Mouse (Mus musculus): ENCODE measurements around the gene Serinc2. TPM values are rescaled to one million over a fixed set of nuclear protein-coding genes. Genes with fewer than 3 reads are reported as not detected.

Serinc2 gene
- polyA plus RNA-seq, 1 experiment from 2014 or later: 10.8 TPM

- Histone ChIP-seq H3K9ac (ENCODE audit: low read depth, low read length) (no peak overlapping the region), H3K4me2 (peak overlapping the region; percentile 19; the same call in 1 of the 2 replicates), H3K36me3 (ENCODE audit: control insufficient read depth, insufficient read depth, low read length) (no peaks in the 10 kb centered on the region), H3K27ac (ENCODE audit: low read depth, low read length) (peak overlapping the region; percentile 50), H3K4me3 (ENCODE audit: low read depth, low read length) (no peak overlapping the region), H3K9me3 (replicated peaks; ENCODE audit: control insufficient read depth, low read length) (no peaks in the 10 kb centered on the region), H3K27me3 (ENCODE audit: control insufficient read depth, insufficient read depth, low read length) (no peaks in the 10 kb centered on the region), H3K4me1 (ENCODE audit: control insufficient read depth, insufficient read depth, low read length) (no peaks in the 10 kb centered on the region)
- ATAC-seq (replicated peaks; ENCODE audit: insufficient number of reproducible peaks, low FRiP score, low TSS enrichment): no peak
- WGBS (ENCODE audit: insufficient replicate concordance): 56% methylated on average over 10 of the region's 10 CpGs
Measured at GRCm38 (mm10) chr4:130213857-130214256, 65.1 kb downstream of the Serinc2 start.

- H3K27ac ChIP-seq (ENCODE audit: low read depth, low read length): peak overlapping the region; percentile 50; the same call in 1 of the 2 replicates
Measured at GRCm38 (mm10) chr4:130213197-130213596, 65.8 kb downstream of the Serinc2 start.

GRCm38 (mm10) chr4:130212421-130212820 is 66.6 kb downstream of the Serinc2 start:
- Histone ChIP-seq H3K9ac (ENCODE audit: low read depth, low read length) (no peak overlapping the region), H3K27ac (ENCODE audit: low read depth, low read length) (no peak overlapping the region), H3K27me3 (ENCODE audit: control insufficient read depth, insufficient read depth, low read length) (no peaks in the 10 kb centered on the region), H3K4me1 (ENCODE audit: control insufficient read depth, insufficient read depth, low read length) (no peaks in the 10 kb centered on the region), H3K4me2 (no peak overlapping the region), H3K4me3 (ENCODE audit: low read depth, low read length) (no peak overlapping the region), H3K9me3 (replicated peaks; ENCODE audit: control insufficient read depth, low read length) (no peaks in the 10 kb centered on the region), H3K36me3 (ENCODE audit: control insufficient read depth, insufficient read depth, low read length) (no peaks in the 10 kb centered on the region)
- no peak for ATAC-seq (replicated peaks; ENCODE audit: insufficient number of reproducible peaks, low FRiP score, low TSS enrichment)
- WGBS (ENCODE audit: insufficient replicate concordance): 69% methylated on average over 7 of the region's 7 CpGs

More at GRCm38 (mm10) chr4:130213197-130213596, 65.8 kb downstream of the Serinc2 start:
- H3K4me1 ChIP-seq (ENCODE audit: control insufficient read depth, insufficient read depth, low read length): no peaks in the 10 kb centered on the region
- no peaks in the 10 kb centered on the region for H3K9me3 ChIP-seq (replicated peaks; ENCODE audit: control insufficient read depth, low read length)
- no peak for ATAC-seq (replicated peaks; ENCODE audit: insufficient number of reproducible peaks, low FRiP score, low TSS enrichment)
- H3K36me3 ChIP-seq (ENCODE audit: control insufficient read depth, insufficient read depth, low read length): no peaks in the 10 kb centered on the region
- 75% methylated on average over 4 of the region's 4 CpGs for WGBS (ENCODE audit: insufficient replicate concordance)
- H3K27me3 ChIP-seq (ENCODE audit: control insufficient read depth, insufficient read depth, low read length): no peaks in the 10 kb centered on the region
- no peak overlapping the region for H3K9ac ChIP-seq (ENCODE audit: low read depth, low read length)
- no peak overlapping the region for H3K4me2 ChIP-seq
- H3K4me3 ChIP-seq (ENCODE audit: low read depth, low read length): no peak overlapping the region

DNA sequence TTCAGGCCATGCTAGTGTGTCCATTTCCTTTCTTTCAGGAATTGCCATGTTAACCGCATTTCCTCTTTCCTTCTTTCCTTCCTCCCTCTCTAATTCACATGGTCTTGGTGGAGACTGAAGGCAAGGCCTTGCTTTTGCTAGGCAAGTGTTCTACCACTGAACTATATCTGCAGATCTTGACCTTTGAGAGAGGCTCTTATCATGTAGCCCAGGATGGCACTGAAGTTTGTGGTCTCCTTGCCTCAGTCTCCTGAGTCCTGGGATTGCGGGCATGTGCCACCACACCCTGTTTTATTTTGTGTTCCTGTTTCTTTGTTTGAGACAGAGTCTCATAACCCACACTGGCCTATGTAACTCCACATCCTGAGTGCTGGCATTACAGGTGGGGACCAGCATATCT is 67.1 kb downstream of the Serinc2 start:
- no peaks in the 10 kb centered on the region for H3K9me3 ChIP-seq (replicated peaks; ENCODE audit: control insufficient read depth, low read length)
- WGBS (ENCODE audit: insufficient replicate concordance): 85% methylated on average over 2 of the region's 2 CpGs
- no peaks in the 10 kb centered on the region for H3K27me3 ChIP-seq (ENCODE audit: control insufficient read depth, insufficient read depth, low read length)
- ATAC-seq (replicated peaks; ENCODE audit: insufficient number of reproducible peaks, low FRiP score, low TSS enrichment): no peak
- H3K36me3 ChIP-seq (ENCODE audit: control insufficient read depth, insufficient read depth, low read length): no peaks in the 10 kb centered on the region
- H3K4me1 ChIP-seq (ENCODE audit: control insufficient read depth, insufficient read depth, low read length): no peaks in the 10 kb centered on the region
- no peak overlapping the region for H3K4me2 ChIP-seq
- no peak overlapping the region for H3K27ac ChIP-seq (ENCODE audit: low read depth, low read length)
- H3K4me3 ChIP-seq (ENCODE audit: low read depth, low read length): no peak overlapping the region
- no peak overlapping the region for H3K9ac ChIP-seq (ENCODE audit: low read depth, low read length)

Other genes with a start within 250 kb of the Serinc2 start
- gene Col16a1, start 231.4 kb downstream of the Serinc2 start, polyA plus RNA-seq (2014; fragmentation: Nextera tagmentation; extraction: Ambion mirVana): 15.4 and 15.9 TPM in 2 replicates
- gene Pef1, start 176.6 kb downstream of the Serinc2 start, polyA plus RNA-seq (2014; fragmentation: Nextera tagmentation; extraction: Ambion mirVana): 58.0 and 65.2 TPM in 2 replicates
- 0.07 and 0.20 TPM in 2 replicates for gene Hcrtr1, start 139.8 kb downstream of the Serinc2 start, polyA plus RNA-seq (2014; fragmentation: Nextera tagmentation; extraction: Ambion mirVana)
- 31.0 and 33.9 TPM in 2 replicates for gene Tinagl1, start 104.1 kb downstream of the Serinc2 start, polyA plus RNA-seq (2014; fragmentation: Nextera tagmentation; extraction: Ambion mirVana)
- not detected in 2 replicates for gene Gm853, start 56.8 kb downstream of the Serinc2 start, polyA plus RNA-seq (2014; fragmentation: Nextera tagmentation; extraction: Ambion mirVana)
- gene Fabp3, start 29.4 kb upstream of the Serinc2 start, polyA plus RNA-seq (2014; fragmentation: Nextera tagmentation; extraction: Ambion mirVana): 514 and 562 TPM in 2 replicates
- gene Gm10570, start 29.5 kb upstream of the Serinc2 start, polyA plus RNA-seq (2014; fragmentation: Nextera tagmentation; extraction: Ambion mirVana): 0.82 TPM in 1 of 2 replicates, not detected in the other
- 50.9 and 56.5 TPM in 2 replicates for gene Zcchc17, start 80.7 kb upstream of the Serinc2 start, polyA plus RNA-seq (2014; fragmentation: Nextera tagmentation; extraction: Ambion mirVana)
- 87.0 and 94.0 TPM in 2 replicates for gene Snrnp40, start 80.9 kb upstream of the Serinc2 start, polyA plus RNA-seq (2014; fragmentation: Nextera tagmentation; extraction: Ambion mirVana)

Measured in heart, embryonic 11.5 days (tissue).